9 mouse cellular contexts compared by ENCODE assay signal in genomic region chr11:59483212-59483611, GRCm38 (mm10). TPM values are rescaled to one million over a fixed set of nuclear protein-coding genes. Genes with fewer than 3 reads are reported as not detected.
DNase-seq lines count a peak whose midpoint lies in the region; ATAC-seq and TF ChIP-seq lines count a peak whose summit lies in the region.
"Had no signal": no experiment of that assay in that cellular context is flagged by ENCODE, and none has a peak within 500 bp of the region (broad histone marks: within the 10 kb centered on the region; RNA-seq: fewer than 3 reads in every experiment).

No protein-coding gene starts in this region.

- no peak overlapping the region for H3K4me3 ChIP-seq in hindbrain, embryonic 11.5 days (ENCODE audit: low read depth, low read length)
- H3K4me3 ChIP-seq in hindbrain, embryonic 16.5 days (ENCODE audit: low read length) = no peak overlapping the region
- H3K4me3 ChIP-seq in ES-E14 (ENCODE audit: insufficient read depth in 1 of 2, low read depth in 1 of 2, low read length in 2 of 2, poor library complexity in 1 of 2, severe bottlenecking in 1 of 2) = no peak overlapping the region
- no peak overlapping the region for H3K4me3 ChIP-seq in neural tube, embryonic 11.5 days (ENCODE audit: low read depth, low read length)
- H3K4me3 ChIP-seq: limb, embryonic 13.5 days had no signal

- no peak overlapping the region for H3K4me2 ChIP-seq in hindbrain, embryonic 11.5 days (replicated peaks; ENCODE audit: low read depth, low read length)
- H3K4me2 ChIP-seq in hindbrain, embryonic 16.5 days (ENCODE audit: low read length) = no peak overlapping the region
- H3K4me2 ChIP-seq in neural tube, embryonic 11.5 days (ENCODE audit: low read depth) = no peak overlapping the region
- H3K4me2 ChIP-seq: limb, embryonic 13.5 days had no signal

- peak; percentile 80 for DNase-seq in hindbrain, embryonic 11.5 days (ENCODE audit: low spot score)
- peak; percentile 69 for DNase-seq in 416B (ENCODE audit: low read depth)
- DNase-seq in ES-E14 (ENCODE audit: low read depth, low spot score) = peak; percentile 47
- peak; percentile 46 to 73 for DNase-seq in cerebellum, postnatal 25 days
- DNase-seq in layer of hippocampus, adult 18-20 months (ENCODE audit: low spot score in 2 of 2) = peak; percentile 23 to 77
- DNase-seq in neural tube, embryonic 11.5 days (ENCODE audit: low spot score) = peak; percentile 70
- no peak for DNase-seq in spleen, postnatal 36 days (ENCODE audit: low spot score in 2 of 2)

- no peak for ATAC-seq in hindbrain, embryonic 11.5 days (ENCODE audit: low FRiP score)
- ATAC-seq in hindbrain, embryonic 16.5 days = no peak
- no peak for ATAC-seq in neural tube, embryonic 11.5 days (ENCODE audit: insufficient read depth, low FRiP score, low TSS enrichment)

- in situ Hi-C loops in ES-E14 (cut with MboI; ENCODE audit: low sequenced_read_pairs in 2 of 2, unreplicated experiment in 2 of 2) = loop anchor here (5.0 kb wide), 1 partner anchor 181 kb away; no protein-coding TSS in a partner anchor

- no peaks in the 10 kb centered on the region for H3K9me3 ChIP-seq in hindbrain, embryonic 11.5 days (ENCODE audit: control insufficient read depth, low read length)
- H3K9me3 ChIP-seq in hindbrain, embryonic 16.5 days (ENCODE audit: control insufficient read depth, low read length) = no peaks in the 10 kb centered on the region
- H3K9me3 ChIP-seq in ES-E14 (ENCODE audit: control insufficient read depth, insufficient read depth, low read depth, low read length) = no peaks in the 10 kb centered on the region
- H3K9me3 ChIP-seq in neural tube, embryonic 11.5 days (ENCODE audit: control insufficient read depth, low read length) = no peaks in the 10 kb centered on the region
- H3K9me3 ChIP-seq: limb, embryonic 13.5 days had no signal

- H3K9ac ChIP-seq in hindbrain, embryonic 11.5 days (ENCODE audit: low read depth, low read length) = no peak overlapping the region
- H3K9ac ChIP-seq in hindbrain, embryonic 16.5 days (ENCODE audit: low read depth, low read length) = no peak overlapping the region
- no peak overlapping the region for H3K9ac ChIP-seq in ES-E14 (ENCODE audit: insufficient read depth, low read depth, low read length, poor library complexity, severe bottlenecking)
- H3K9ac ChIP-seq in neural tube, embryonic 11.5 days (ENCODE audit: low read length) = no peak overlapping the region
- H3K9ac ChIP-seq: limb, embryonic 13.5 days had no signal

- 12% methylated on average over 2 of the region's 2 CpGs for WGBS in hindbrain, embryonic 11.5 days
- WGBS in hindbrain, embryonic 16.5 days = 12% methylated on average over 2 of the region's 2 CpGs
- WGBS in neural tube, embryonic 11.5 days = 15% methylated on average over 2 of the region's 2 CpGs

- H3K4me1 ChIP-seq in hindbrain, embryonic 11.5 days (replicated peaks; ENCODE audit: control insufficient read depth, insufficient read depth, low read length) = no peaks in the 10 kb centered on the region
- H3K4me1 ChIP-seq in hindbrain, embryonic 16.5 days (ENCODE audit: control insufficient read depth, insufficient read depth, low read depth, low read length) = no peaks in the 10 kb centered on the region
- no peaks in the 10 kb centered on the region for H3K4me1 ChIP-seq in ES-E14 (ENCODE audit: control insufficient read depth in 2 of 2, insufficient read depth in 2 of 2, low read length in 2 of 2, poor library complexity in 1 of 2)
- H3K4me1 ChIP-seq in neural tube, embryonic 11.5 days (ENCODE audit: control insufficient read depth, insufficient read depth, low read length) = no peaks in the 10 kb centered on the region
- H3K4me1 ChIP-seq: limb, embryonic 13.5 days had no signal

- H3K27me3 ChIP-seq in hindbrain, embryonic 11.5 days (ENCODE audit: control insufficient read depth, insufficient read depth, low read length) = no peaks in the 10 kb centered on the region
- no peaks in the 10 kb centered on the region for H3K27me3 ChIP-seq in hindbrain, embryonic 16.5 days (replicated peaks; ENCODE audit: control insufficient read depth, insufficient read depth, low read length)
- no peaks in the 10 kb centered on the region for H3K27me3 ChIP-seq in neural tube, embryonic 11.5 days (ENCODE audit: control insufficient read depth, insufficient read depth, low read length)
- H3K27me3 ChIP-seq: limb, embryonic 13.5 days had no signal

- H3K27ac ChIP-seq in hindbrain, embryonic 11.5 days (ENCODE audit: low read depth, low read length) = no peak overlapping the region
- no peak overlapping the region for H3K27ac ChIP-seq in hindbrain, embryonic 16.5 days (ENCODE audit: low read depth, low read length)
- no peak overlapping the region for H3K27ac ChIP-seq in ES-E14 (ENCODE audit: insufficient read depth, low read depth, low read length, poor library complexity, severe bottlenecking)
- no peak overlapping the region for H3K27ac ChIP-seq in neural tube, embryonic 11.5 days (ENCODE audit: low read depth, low read length)
- H3K27ac ChIP-seq: limb, embryonic 13.5 days had no signal

- peaks cover 2% of the 10 kb centered on the region; the same call in 1 of the 2 replicates for H3K36me3 ChIP-seq in hindbrain, embryonic 11.5 days (ENCODE audit: control insufficient read depth, insufficient read depth, low read length)
- peaks cover 11% of the 10 kb centered on the region for H3K36me3 ChIP-seq in hindbrain, embryonic 16.5 days (ENCODE audit: control insufficient read depth, insufficient read depth, low read length)
- H3K36me3 ChIP-seq in ES-E14 (ENCODE audit: control insufficient read depth, insufficient read depth, low read length, poor library complexity, severe bottlenecking) = peaks cover 22% of the 10 kb centered on the region
- peaks cover 7% of the 10 kb centered on the region for H3K36me3 ChIP-seq in neural tube, embryonic 11.5 days (ENCODE audit: control insufficient read depth, insufficient read depth, low read length)

TF ChIP-seq in ES-E14, 5 proteins besides CTCF, POLR2A, EP300 and RAD21:
- TF ChIP-seq HCFC1 (IDR thresholded peaks at IDR 0.05; ENCODE audit: borderline replicate concordance, insufficient read depth, low read length) (no peak), ZNF384 (IDR thresholded peaks at IDR 0.05; ENCODE audit: low read depth, low read length) (no peak), MAFK (IDR thresholded peaks at IDR 0.05; ENCODE audit: insufficient read depth, low read depth, low read length) (no peak), CHD2 (IDR thresholded peaks at IDR 0.05; ENCODE audit: low read depth, low read length) (no peak), ZC3H11A (IDR thresholded peaks at IDR 0.05; ENCODE audit: borderline replicate concordance, low read depth, low read length) (peak; percentile 38)

RNA-seq across cellular contexts. Expression of gene Zfp867, which starts 10.9 kb away (rescaled TPM):
- 12.0 and 13.3 TPM in 2 replicates for polyA plus RNA-seq in hindbrain, embryonic 11.5 days (2014; fragmentation: Nextera tagmentation; extraction: Ambion mirVana)
- 11.3 and 11.7 TPM in 2 replicates for polyA plus RNA-seq in hindbrain, embryonic 16.5 days (2015; fragmentation: Nextera tagmentation; extraction: Ambion mirVana)
- total RNA-seq in ES-E14 (2012; rRNA removed) = 4.8 and 5.9 TPM in 2 replicates
- total RNA-seq in layer of hippocampus, adult 18-20 months (2021) = 1 to 10 TPM; 2.4 to 2.5 TPM
- 10.1 and 11.6 TPM in 2 replicates for polyA plus RNA-seq in neural tube, embryonic 11.5 days (2014; fragmentation: Nextera tagmentation; extraction: Ambion mirVana)

RNA-seq across cellular contexts. Expression of gene Snap47, which starts 32.2 kb away (rescaled TPM):
- polyA plus RNA-seq in hindbrain, embryonic 11.5 days (2014; fragmentation: Nextera tagmentation; extraction: Ambion mirVana) = 183 and 195 TPM in 2 replicates
- 602 and 634 TPM in 2 replicates for polyA plus RNA-seq in hindbrain, embryonic 16.5 days (2015; fragmentation: Nextera tagmentation; extraction: Ambion mirVana)
- 44.3 and 60.5 TPM in 2 replicates for total RNA-seq in ES-E14 (2012; rRNA removed)
- 100 to 1,000 TPM; 359 to 367 TPM for total RNA-seq in layer of hippocampus, adult 18-20 months (2021)
- 193 and 203 TPM in 2 replicates for polyA plus RNA-seq in neural tube, embryonic 11.5 days (2014; fragmentation: Nextera tagmentation; extraction: Ambion mirVana)

RNA-seq across cellular contexts. Expression of gene Jmjd4, which starts 33.4 kb away (rescaled TPM):
- polyA plus RNA-seq in hindbrain, embryonic 11.5 days (2014; fragmentation: Nextera tagmentation; extraction: Ambion mirVana) = 12.2 and 13.0 TPM in 2 replicates
- 18.9 and 20.0 TPM in 2 replicates for polyA plus RNA-seq in hindbrain, embryonic 16.5 days (2015; fragmentation: Nextera tagmentation; extraction: Ambion mirVana)
- 14.1 and 14.7 TPM in 2 replicates for total RNA-seq in ES-E14 (2012; rRNA removed)
- total RNA-seq in layer of hippocampus, adult 18-20 months (2021) = 10 to 100 TPM; 24.9 TPM
- polyA plus RNA-seq in neural tube, embryonic 11.5 days (2014; fragmentation: Nextera tagmentation; extraction: Ambion mirVana) = 14.7 and 15.3 TPM in 2 replicates

RNA-seq across cellular contexts. Expression of gene Zkscan17, which starts 43.3 kb away (rescaled TPM):
- polyA plus RNA-seq in hindbrain, embryonic 11.5 days (2014; fragmentation: Nextera tagmentation; extraction: Ambion mirVana) = 17.1 and 17.9 TPM in 2 replicates
- polyA plus RNA-seq in hindbrain, embryonic 16.5 days (2015; fragmentation: Nextera tagmentation; extraction: Ambion mirVana) = 11.4 and 15.5 TPM in 2 replicates
- total RNA-seq in ES-E14 (2012; rRNA removed) = 22.5 and 22.6 TPM in 2 replicates
- 1 to 10 TPM; 6.5 to 6.6 TPM for total RNA-seq in layer of hippocampus, adult 18-20 months (2021)
- polyA plus RNA-seq in neural tube, embryonic 11.5 days (2014; fragmentation: Nextera tagmentation; extraction: Ambion mirVana) = 26.0 and 27.9 TPM in 2 replicates

RNA-seq across cellular contexts. Expression of gene Nlrp3, which starts 58.2 kb away (rescaled TPM):
- polyA plus RNA-seq in hindbrain, embryonic 11.5 days (2014; fragmentation: Nextera tagmentation; extraction: Ambion mirVana) = 0.08 and 0.26 TPM in 2 replicates
- polyA plus RNA-seq in hindbrain, embryonic 16.5 days (2015; fragmentation: Nextera tagmentation; extraction: Ambion mirVana) = 0.07 and 0.10 TPM in 2 replicates
- 0.09 and 0.21 TPM in 2 replicates for total RNA-seq in ES-E14 (2012; rRNA removed)
- total RNA-seq in layer of hippocampus, adult 18-20 months (2021) = under 1 TPM; 0.79 to 0.92 TPM
- polyA plus RNA-seq in neural tube, embryonic 11.5 days (2014; fragmentation: Nextera tagmentation; extraction: Ambion mirVana) = 0.11 and 0.14 TPM in 2 replicates

Comparison
In these comparisons a context has a peak if more than half of its experiments do, and no peak if none do; other contexts are left out.
1. DNase-seq: peak in hindbrain, embryonic 11.5 days (single experiment), 416B (single experiment), ES-E14 (single experiment), cerebellum, postnatal 25 days (2 of 2), layer of hippocampus, adult 18-20 months (2 of 2) and neural tube, embryonic 11.5 days (single experiment); none in spleen, postnatal 36 days (0 of 2).